Mouse (Mus musculus): ENCODE data around the gene Vmn1r225. TPM values are rescaled to one million over a fixed set of nuclear protein-coding genes. Genes with fewer than 3 reads are reported as not detected.
"Not testable (repeated sequence)": the region's sequence is repeated elsewhere in the genome, so short reads cannot be mapped to it uniquely, and the experiment has no call there.

The Vmn1r225 gene
- not detected for total RNA-seq (2021)
- long read RNA-seq, experiment 1: 0 reads
- long read RNA-seq, experiment 2: 0 reads

GRCm38 (mm10) chr17:20497858-20498257, at the start of gene Vmn1r225:
TSS of gene Vmn1r225 (plus strand) at chr17:20498158.
- DNase-seq: no peak
- intact Hi-C loops (cut with DNase I; ENCODE audit: low total_unique reads): no loop called here

GRCm38 (mm10) chr17:20473311-20473710, 24.6 kb upstream of the Vmn1r225 start:
- DNase-seq: no peak
- intact Hi-C loops (cut with DNase I; ENCODE audit: low total_unique reads): no loop called here

GRCm38 (mm10) chr17:20481231-20481630, 16.7 kb upstream of the Vmn1r225 start, which contains the start of gene Vmn2r108:
TSS of gene Vmn2r108 (minus strand) at chr17:20481331.
- intact Hi-C loops (cut with DNase I; ENCODE audit: low total_unique reads): no loop called here

GRCm38 (mm10) chr17:20508247-20508646, 10.3 kb downstream of the Vmn1r225 start:
- DNase-seq; intact Hi-C loops (cut with DNase I; ENCODE audit: low total_unique reads): not testable (repeated sequence)

More at GRCm38 (mm10) chr17:20481231-20481630, 16.7 kb upstream of the Vmn1r225 start, which contains the start of gene Vmn2r108:
- DNase-seq: no peak

Other genes starting within 250 kb of the Vmn1r225 start
- gene Vmn2r106, start 212.6 kb upstream of the Vmn1r225 start, total RNA-seq (2021): not detected
- gene Vmn2r107, start 152.9 kb upstream of the Vmn1r225 start, total RNA-seq (2021): not detected
- gene Vmn1r224, start 84.0 kb upstream of the Vmn1r225 start, total RNA-seq (2021): not detected
- gene Vmn2r108, start 16.8 kb upstream of the Vmn1r225 start, total RNA-seq (2021): not detected
- gene Vmn2r109, start 66.6 kb downstream of the Vmn1r225 start, total RNA-seq (2021): not detected
- gene Vmn2r110, start 98.3 kb downstream of the Vmn1r225 start, total RNA-seq (2021): not detected
- gene Fpr-rs3, start 126.7 kb downstream of the Vmn1r225 start, total RNA-seq (2021): not detected
- not detected for gene Vmn1r226, start 184.7 kb downstream of the Vmn1r225 start, total RNA-seq (2021)
- gene Vmn1r227, start 231.7 kb downstream of the Vmn1r225 start, total RNA-seq (2021): not detected

All from gastrocnemius, postnatal 14 days (tissue).